Mouse (Mus musculus) stomach, embryonic 16.5 days (tissue): ENCODE results near the gene Cyp8b1. TPM values are rescaled to one million over a fixed set of nuclear protein-coding genes. Genes with fewer than 3 reads are reported as not detected.

Experiments used
- ATAC-seq: fragments of 200-750 bp; cut with Nextera tagmentation; 2 replicates; pipeline ENCODE4 v1.8.0; 2017; ENCODE audit warnings: moderate number of reproducible peaks, moderate TSS enrichment; ENCODE audit not compliant: insufficient read depth, low FRiP score
- H3K27ac ChIP-seq: fragments of 300-500 bp; sonication (generic); 2 replicates; pipeline ENCODE4 v1.5.1; 2014; ENCODE audit warnings: low read length
- H3K27me3 ChIP-seq: fragments of 300-500 bp; sonication (generic); 2 replicates; pipeline ENCODE4 v1.6.1; 2014; ENCODE audit warnings: low read length, control low read depth, mixed read lengths; ENCODE audit not compliant: control insufficient read depth, insufficient read depth
- H3K36me3 ChIP-seq: fragments of 300-500 bp; sonication (generic); 2 replicates; pipeline ENCODE4 v1.6.1; 2014; ENCODE audit warnings: low read length; ENCODE audit not compliant: control insufficient read depth, insufficient read depth
- H3K4me1 ChIP-seq: fragments of 300-500 bp; sonication (generic); 2 replicates; pipeline ENCODE4 v1.6.1; 2014; ENCODE audit warnings: low read length, control low read depth, mixed read lengths; ENCODE audit not compliant: control insufficient read depth, insufficient read depth
- H3K4me2 ChIP-seq: fragments of 300-500 bp; sonication (generic); 2 replicates; pipeline ENCODE4 v1.6.1; 2014; ENCODE audit warnings: low read depth, low read length, mixed read lengths
- H3K4me3 ChIP-seq: fragments of 300-500 bp; sonication (generic); replicated peaks from 2 replicates; pipeline ENCODE4 v1.5.1; 2014; ENCODE audit warnings: mild to moderate bottlenecking, low read length
- H3K9ac ChIP-seq: fragments of 300-500 bp; sonication (generic); 2 replicates; pipeline ENCODE4 v1.6.1; 2014; ENCODE audit warnings: low read length
- H3K9me3 ChIP-seq: fragments of 300-500 bp; sonication (generic); replicated peaks from 2 replicates; pipeline ENCODE4 v1.6.1; 2016; ENCODE audit warnings: low read length, control low read depth; ENCODE audit not compliant: control insufficient read depth
- WGBS: fragments of 180-500 bp; shearing (Covaris S2); extraction: QIAGEN DNeasy Blood & Tissue Kit; methylation state at CpG from one replicate; pipeline ENCODE4 v1.1.7; 2014; 5-methylcytosine and 5-hydroxymethylcytosine counted together
- polyA plus RNA-seq: library from polyadenylated mRNA; unstranded; fragments of >200 nt; fragmentation: Nextera tagmentation; extraction: Ambion mirVana; gene quantifications from 2 replicates; pipeline ENCODE4 v1.2.1, GENCODE M21; 2015

Gene Cyp8b1
- polyA plus RNA-seq, 1 experiment from 2014 or later, result 0.35 TPM

- H3K4me1 ChIP-seq, result no peaks in the 10 kb centered on the region
- no peak overlapping the region for H3K4me3 ChIP-seq
- no peak overlapping the region for H3K4me2 ChIP-seq
- no peaks in the 10 kb centered on the region for H3K9me3 ChIP-seq
- no peak for ATAC-seq
- H3K27ac ChIP-seq, result no peak overlapping the region
- H3K9ac ChIP-seq, result no peak overlapping the region
- H3K36me3 ChIP-seq, result no peaks in the 10 kb centered on the region
- H3K27me3 ChIP-seq, result no peaks in the 10 kb centered on the region
- 87% methylated on average over 17 of the region's 17 CpGs for WGBS
Observed at GRCm38 (mm10) chr9:121908321-121908720, 7.8 kb downstream of the Cyp8b1 start.

GRCm38 (mm10) chr9:121907356-121908070 is 8.6 kb downstream of the Cyp8b1 start:
- 69% methylated on average over 10 of the region's 10 CpGs for WGBS
- no peak for ATAC-seq
- H3K36me3 ChIP-seq, result no peaks in the 10 kb centered on the region
- no peaks in the 10 kb centered on the region for H3K4me1 ChIP-seq
- H3K27me3 ChIP-seq, result no peaks in the 10 kb centered on the region
- no peak overlapping the region for H3K4me3 ChIP-seq
- no peak overlapping the region for H3K9ac ChIP-seq
- no peaks in the 10 kb centered on the region for H3K9me3 ChIP-seq
- H3K27ac ChIP-seq, result no peak overlapping the region
- no peak overlapping the region for H3K4me2 ChIP-seq

- Histone ChIP-seq H3K4me3 (no peak overlapping the region), H3K27me3 (no peaks in the 10 kb centered on the region), H3K4me2 (no peak overlapping the region), H3K9me3 (no peaks in the 10 kb centered on the region), H3K9ac (no peak overlapping the region), H3K27ac (no peak overlapping the region), H3K4me1 (no peaks in the 10 kb centered on the region), H3K36me3 (no peaks in the 10 kb centered on the region)
- ATAC-seq, result no peak
- 84% methylated on average over 5 of the region's 5 CpGs for WGBS
Observed at GRCm38 (mm10) chr9:121906456-121906855, 9.6 kb downstream of the Cyp8b1 start.

- WGBS, result 68% methylated on average over 4 of the region's 4 CpGs
- no peaks in the 10 kb centered on the region for H3K36me3 ChIP-seq
- no peak overlapping the region for H3K4me3 ChIP-seq
- no peak overlapping the region for H3K27ac ChIP-seq
- no peak overlapping the region for H3K9ac ChIP-seq
- no peaks in the 10 kb centered on the region for H3K9me3 ChIP-seq
- no peak for ATAC-seq
- no peaks in the 10 kb centered on the region for H3K27me3 ChIP-seq
- no peak overlapping the region for H3K4me2 ChIP-seq
- no peaks in the 10 kb centered on the region for H3K4me1 ChIP-seq
Observed at GRCm38 (mm10) chr9:121905556-121906185, 10.4 kb downstream of the Cyp8b1 start.

- Histone ChIP-seq H3K27ac (no peak overlapping the region), H3K9me3 (no peaks in the 10 kb centered on the region), H3K4me2 (no peak overlapping the region), H3K36me3 (no peaks in the 10 kb centered on the region), H3K27me3 (no peaks in the 10 kb centered on the region), H3K4me1 (no peaks in the 10 kb centered on the region), H3K9ac (no peak overlapping the region), H3K4me3 (no peak overlapping the region)
- WGBS, result 88% methylated on average over 7 of the region's 7 CpGs
- no peak for ATAC-seq
Observed at GRCm38 (mm10) chr9:121904946-121905345, 11.2 kb downstream of the Cyp8b1 start.

DNA sequence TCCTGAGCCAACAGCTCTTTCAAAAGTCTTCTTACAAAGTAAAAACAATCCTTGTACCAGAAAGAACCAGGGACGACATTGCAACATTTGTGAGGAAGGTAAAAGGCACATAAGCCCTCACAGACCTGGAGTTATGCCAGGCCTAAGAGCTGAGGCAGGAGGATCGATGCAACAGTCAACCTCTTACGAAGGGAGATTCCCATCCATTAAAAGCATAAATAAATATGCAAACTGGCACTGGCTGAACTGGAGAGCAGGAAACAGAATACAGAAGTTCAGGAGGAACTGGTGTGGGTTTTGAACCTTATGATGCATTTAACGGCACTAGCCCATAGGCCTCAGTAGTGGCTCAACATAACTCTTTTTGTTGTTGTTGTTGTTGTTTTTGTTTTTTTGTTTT is 11.8 kb downstream of the Cyp8b1 start:
- H3K9ac ChIP-seq, result no peak overlapping the region
- WGBS, result 68% methylated on average over 4 of the region's 4 CpGs
- H3K4me1 ChIP-seq, result no peaks in the 10 kb centered on the region
- no peak overlapping the region for H3K4me3 ChIP-seq
- H3K36me3 ChIP-seq, result no peaks in the 10 kb centered on the region
- no peaks in the 10 kb centered on the region for H3K27me3 ChIP-seq
- H3K9me3 ChIP-seq, result no peaks in the 10 kb centered on the region
- no peak for ATAC-seq
- H3K27ac ChIP-seq, result no peak overlapping the region
- no peak overlapping the region for H3K4me2 ChIP-seq

DNA sequence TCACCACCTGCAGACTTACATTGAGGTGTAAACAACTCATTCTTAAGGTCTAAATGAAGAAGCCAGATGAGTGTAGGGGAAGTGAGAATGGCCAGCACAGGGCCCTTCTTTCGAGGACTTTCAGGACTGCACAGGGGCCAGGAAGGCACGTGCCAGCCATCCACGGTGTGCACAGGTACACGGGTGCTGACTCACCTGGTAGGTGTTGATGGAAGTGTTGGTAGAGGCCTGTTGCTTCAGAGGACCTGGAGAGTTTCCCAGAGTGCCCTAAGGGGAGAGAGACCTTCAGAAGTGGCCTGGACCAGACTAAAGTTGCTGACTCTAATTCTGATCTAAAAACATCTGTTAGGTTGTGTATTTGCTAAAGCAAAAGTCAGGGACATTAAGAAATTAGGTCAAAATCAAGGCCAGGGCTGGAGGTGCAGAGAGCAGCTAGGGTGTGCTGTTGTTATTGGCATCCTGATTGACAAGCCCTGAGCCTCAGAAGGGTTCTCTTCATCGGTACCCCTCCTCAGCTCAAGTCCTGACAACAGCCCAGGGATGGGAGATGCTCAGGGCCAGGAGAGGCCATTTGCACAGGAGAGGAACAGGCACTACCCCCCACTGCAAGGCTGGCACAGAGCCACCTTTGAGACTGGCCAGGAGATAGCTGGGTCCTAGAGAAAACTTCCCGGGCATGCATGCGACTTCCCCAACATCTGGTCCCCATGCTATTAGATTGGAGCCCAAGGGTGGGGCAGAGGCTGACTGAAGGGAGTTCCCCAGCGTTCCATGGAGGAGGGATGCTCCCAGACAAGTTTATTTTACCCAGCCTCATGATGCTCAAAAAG is 12.4 kb downstream of the Cyp8b1 start:
- no peaks in the 10 kb centered on the region for H3K27me3 ChIP-seq
- H3K4me1 ChIP-seq, result no peaks in the 10 kb centered on the region
- no peak overlapping the region for H3K27ac ChIP-seq
- H3K4me2 ChIP-seq, result no peak overlapping the region
- no peak overlapping the region for H3K9ac ChIP-seq
- no peak overlapping the region for H3K4me3 ChIP-seq
- WGBS, result 78% methylated on average over 8 of the region's 8 CpGs
- no peaks in the 10 kb centered on the region for H3K9me3 ChIP-seq
- ATAC-seq, result peak; percentile 40; the same call in 1 of the 2 replicates
- H3K36me3 ChIP-seq, result no peaks in the 10 kb centered on the region

- Histone ChIP-seq H3K4me3 (no peak overlapping the region), H3K4me1 (peaks cover 3% of the 10 kb centered on the region; the same call in 1 of the 2 replicates), H3K9me3 (no peaks in the 10 kb centered on the region), H3K27me3 (no peaks in the 10 kb centered on the region), H3K36me3 (no peaks in the 10 kb centered on the region), H3K9ac (no peak overlapping the region), H3K4me2 (no peak overlapping the region), H3K27ac (no peak overlapping the region)
- 62% methylated on average over 5 of the region's 5 CpGs for WGBS
- no peak for ATAC-seq
Observed at GRCm38 (mm10) chr9:121901710-121902700, 14.1 kb downstream of the Cyp8b1 start.
